Mouse (Mus musculus): ENCODE results near the gene Ncf1.

Gene Ncf1

GRCm38 (mm10) chr5:134209931-134210554, 19.4 kb downstream of the Ncf1 start:
- in situ Hi-C loops (cut with MboI, MseI) = no loop called here

GRCm38 (mm10) chr5:134206721-134207120, 22.7 kb downstream of the Ncf1 start:
- in situ Hi-C loops (cut with MboI, MseI) = no loop called here

DNA sequence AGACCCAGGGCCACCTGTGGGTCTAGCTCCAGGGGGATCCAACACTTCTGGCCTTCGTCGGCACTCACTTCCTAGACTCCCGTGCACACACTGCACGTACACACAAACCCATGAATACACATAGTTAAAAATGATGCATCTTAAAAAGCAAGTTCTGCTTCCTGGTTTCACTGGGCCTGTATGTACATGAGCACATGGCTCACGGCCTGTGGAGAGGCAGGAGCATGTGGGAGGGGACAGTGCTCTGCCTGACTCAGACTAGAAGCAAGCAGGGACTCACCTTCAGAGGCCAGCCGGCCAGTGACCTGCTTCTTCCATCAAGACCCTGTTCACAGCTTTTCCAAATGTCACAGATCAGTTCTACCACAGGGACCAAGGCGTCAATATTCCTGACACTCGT, 35.8 kb downstream of the Ncf1 start:
- in situ Hi-C loops (cut with MboI, MseI) = no loop called here

DNA sequence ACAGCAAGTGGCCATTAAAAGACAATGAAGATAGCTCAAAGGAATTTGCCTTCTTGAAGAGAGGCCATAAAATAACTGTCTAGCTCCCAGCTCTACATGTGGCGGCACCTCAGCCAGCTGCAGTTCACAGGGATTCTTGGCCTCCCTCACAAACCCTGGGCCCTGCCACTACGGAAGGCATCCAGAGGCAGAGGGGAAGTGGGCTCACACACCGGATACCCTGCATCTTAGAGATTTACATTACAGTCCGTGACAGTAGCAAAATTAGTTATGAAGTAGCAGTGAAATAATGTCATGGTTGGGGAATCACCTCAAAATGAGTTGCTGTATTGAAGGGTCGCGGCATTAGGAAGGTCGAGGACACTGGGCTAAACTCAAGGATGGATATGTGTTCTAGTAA, 40.9 kb downstream of the Ncf1 start:
- in situ Hi-C loops (cut with MboI, MseI) = loop anchor here (10.0 kb wide), 1 partner anchor 296 kb away; no protein-coding TSS in a partner anchor

DNA sequence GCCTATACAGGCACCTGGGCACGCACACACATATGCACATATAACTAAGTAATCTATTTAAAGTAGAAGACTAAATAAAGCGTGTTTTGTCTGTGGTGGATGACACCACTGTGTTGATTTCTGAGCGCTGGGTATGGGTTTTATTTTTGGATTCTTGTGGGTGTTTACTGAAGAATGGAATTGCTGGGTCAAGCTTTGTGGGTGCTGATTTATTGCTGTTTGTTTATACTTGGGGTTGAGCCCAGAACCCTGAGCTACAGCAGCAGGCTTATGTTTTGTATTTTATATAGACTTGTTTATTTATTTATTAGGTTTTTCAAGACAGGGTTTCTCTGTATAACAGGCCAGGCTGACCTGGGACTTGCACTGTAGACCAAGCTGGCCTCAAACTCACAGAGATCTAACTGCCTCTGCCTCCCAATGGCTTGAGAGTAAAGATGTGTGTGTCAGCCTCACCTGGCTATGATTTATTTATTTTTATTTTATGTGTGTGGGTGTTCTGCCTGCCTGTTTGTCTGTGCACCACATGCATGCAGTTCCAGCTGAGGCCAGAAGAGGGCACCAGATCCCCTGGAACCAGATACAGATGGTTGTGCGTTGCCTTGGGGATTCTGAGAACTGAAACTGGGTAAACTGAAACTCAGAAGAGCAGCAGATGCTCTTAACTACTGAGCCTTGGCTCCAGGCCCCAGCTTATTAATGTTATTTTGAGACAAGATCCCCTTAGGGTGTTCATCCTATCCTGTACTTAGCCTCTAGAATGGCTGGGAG, 42.3 kb downstream of the Ncf1 start:
- in situ Hi-C loops (cut with MboI, MseI) = loop anchor here (10.0 kb wide), 1 partner anchor 298 kb away; no protein-coding TSS in a partner anchor

DNA sequence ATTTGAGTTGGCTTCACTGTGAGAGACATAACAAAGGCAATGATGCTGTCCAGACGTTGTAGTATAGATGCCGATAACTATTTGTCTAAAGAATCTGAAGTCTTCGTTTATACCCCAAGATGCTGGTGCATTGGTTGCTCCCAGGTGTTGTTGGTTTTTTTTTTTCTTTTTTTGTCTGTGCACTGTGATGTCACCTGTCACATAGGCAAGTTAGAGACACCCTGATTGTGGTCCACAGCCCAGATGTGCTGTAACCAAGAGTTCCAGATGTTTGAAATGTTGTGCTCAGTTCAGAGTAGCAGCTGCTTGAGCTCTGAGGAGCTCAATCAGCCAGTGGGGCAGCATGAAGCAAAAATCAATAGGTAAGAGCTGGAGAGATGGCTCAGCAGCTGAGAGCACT, 43.4 kb downstream of the Ncf1 start:
- in situ Hi-C loops (cut with MboI, MseI) = loop anchor here (10.0 kb wide), 1 partner anchor 299 kb away; no protein-coding TSS in a partner anchor

DNA sequence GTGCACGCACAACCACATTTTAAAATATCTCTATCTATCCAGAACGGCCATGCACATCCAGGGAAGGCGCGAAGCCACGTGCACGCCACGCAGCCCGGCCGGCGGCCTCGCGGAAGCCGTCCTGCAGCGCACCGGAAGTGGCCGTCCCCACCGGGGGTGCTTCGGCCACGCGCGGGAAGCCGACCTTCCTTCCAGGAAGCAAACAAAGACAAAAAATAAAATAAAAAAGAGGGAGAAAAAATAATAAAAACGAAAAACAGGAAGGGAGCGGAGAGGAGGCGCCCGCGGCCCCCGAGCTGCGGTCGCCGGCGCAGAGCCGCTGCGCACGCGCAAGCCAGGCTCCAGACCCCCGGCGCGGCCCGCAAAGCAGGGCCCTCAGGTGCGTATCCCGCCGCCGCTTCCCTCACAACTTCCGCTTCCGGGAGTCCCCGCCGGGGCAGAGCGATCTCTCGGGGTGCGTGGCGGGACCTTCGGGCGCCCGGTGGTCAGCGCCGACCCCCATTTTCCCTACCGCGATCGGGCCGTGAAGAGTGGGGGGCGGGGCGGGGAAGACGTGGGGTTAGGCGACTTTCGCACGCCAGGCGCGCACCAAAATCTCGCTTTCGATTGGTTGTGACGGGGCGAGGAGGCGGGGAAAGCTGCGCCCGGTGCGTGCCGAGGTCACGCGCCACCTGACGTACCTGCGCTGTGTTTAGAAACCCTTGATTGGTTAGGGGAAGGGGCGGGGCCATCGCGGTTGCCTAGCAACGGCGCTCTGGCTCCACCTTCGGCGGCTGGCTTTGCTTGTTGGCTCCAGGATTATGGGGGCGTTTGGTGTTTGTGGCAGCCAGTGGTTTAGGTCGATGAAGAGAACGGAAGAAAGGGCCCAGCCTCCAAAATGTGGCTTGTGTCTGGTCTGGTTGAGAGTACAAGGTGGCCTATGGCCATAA, 45.3 kb downstream of the Ncf1 start, which contains the start of gene Gtf2ird2:
Gene Gtf2ird2, plus strand, starts transcription at position 140 of the 929 bp plus-strand sequence.
- in situ Hi-C loops (cut with MboI, MseI) = loop anchor here (5.0 to 10.0 kb wide), 2 partner anchors 163 to 301 kb away; no protein-coding TSS in a partner anchor

DNA sequence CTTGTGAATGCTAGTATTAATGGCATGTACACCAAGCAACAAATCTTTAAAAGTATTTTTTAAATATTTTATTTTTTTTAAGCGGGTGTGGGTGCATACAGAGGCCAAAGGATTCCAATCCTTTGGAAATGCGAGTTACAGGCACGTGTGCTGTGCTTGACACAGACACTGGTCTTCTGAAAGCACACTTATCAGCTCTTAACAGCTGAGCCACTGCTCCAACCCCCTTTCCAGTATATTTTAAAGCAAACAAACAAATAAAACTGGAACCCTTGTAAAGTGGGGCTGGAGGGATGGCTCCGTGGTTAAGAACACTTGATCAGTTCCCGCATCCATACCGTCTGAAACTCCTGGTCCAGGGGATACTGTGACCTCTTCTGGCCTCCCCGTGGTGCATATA, 46.3 kb downstream of the Ncf1 start:
- in situ Hi-C loops (cut with MboI, MseI) = loop anchor here (5.0 to 10.0 kb wide), 2 partner anchors 164 to 302 kb away; no protein-coding TSS in a partner anchor

- in situ Hi-C loops (cut with MboI, MseI) = loop anchor here (5.0 to 10.0 kb wide), 2 partner anchors 165 to 302 kb away; no protein-coding TSS in a partner anchor
Measured at GRCm38 (mm10) chr5:134182735-134183134, 46.7 kb downstream of the Ncf1 start.

DNA sequence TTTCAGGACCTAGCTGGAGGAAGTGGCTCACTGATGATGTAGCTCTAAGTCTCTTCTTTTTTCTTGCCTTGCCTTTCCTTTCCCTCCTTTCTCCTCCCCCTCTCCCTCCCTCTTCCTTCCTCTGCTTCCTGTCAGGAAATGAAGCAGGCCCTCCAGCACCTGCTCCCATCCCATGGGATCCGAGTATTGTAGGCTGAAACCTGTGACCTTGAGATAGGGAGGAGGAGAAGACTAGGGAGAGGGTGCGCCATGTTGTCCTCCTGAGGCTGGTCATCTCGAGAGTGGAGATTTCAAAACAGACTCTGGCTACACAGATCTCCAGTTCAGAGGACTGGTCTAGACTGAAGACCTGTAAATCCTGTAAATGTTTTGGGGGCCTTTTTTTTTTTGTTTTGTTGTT, 47.3 kb downstream of the Ncf1 start:
- in situ Hi-C loops (cut with MboI, MseI) = loop anchor here (5.0 to 10.0 kb wide), 2 partner anchors 165 to 303 kb away; no protein-coding TSS in a partner anchor

- in situ Hi-C loops (cut with MboI, MseI) = loop anchor here (5.0 to 10.0 kb wide), 2 partner anchors 167 to 305 kb away; no protein-coding TSS in a partner anchor
Measured at GRCm38 (mm10) chr5:134179871-134180270, 49.6 kb downstream of the Ncf1 start.

GRCm38 (mm10) chr5:134178536-134178935, 50.9 kb downstream of the Ncf1 start:
- in situ Hi-C loops (cut with MboI, MseI) = no loop called here

GRCm38 (mm10) chr5:134176169-134176881, 53.1 kb downstream of the Ncf1 start, which contains the start of gene Rcc1l:
TSS of gene Rcc1l (minus strand) at chr5:134176774.
- in situ Hi-C loops (cut with MboI, MseI) = no loop called here

- in situ Hi-C loops (cut with MboI, MseI) = no loop called here
Measured at GRCm38 (mm10) chr5:134175696-134176095, 53.7 kb downstream of the Ncf1 start.

DNA sequence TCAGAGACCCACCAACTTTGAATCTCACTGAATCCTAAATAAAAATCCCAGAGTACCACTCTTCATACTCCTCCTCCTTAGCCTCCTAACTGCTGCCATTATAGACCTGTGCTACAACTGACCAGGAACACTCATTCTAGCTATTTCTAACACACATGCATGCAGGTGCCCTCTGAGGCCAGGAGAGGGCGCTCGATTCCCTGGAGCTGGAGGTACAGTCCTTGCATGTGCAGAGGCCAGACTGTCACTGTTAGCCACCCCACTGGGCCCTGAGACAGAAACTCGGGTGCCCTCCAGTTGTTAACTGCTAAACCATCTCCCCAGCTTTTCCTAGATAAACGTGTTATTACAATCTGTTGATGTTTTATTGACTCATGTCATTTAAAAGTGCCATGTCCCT, 56.2 kb downstream of the Ncf1 start:
- in situ Hi-C loops (cut with MboI, MseI) = no loop called here

DNA sequence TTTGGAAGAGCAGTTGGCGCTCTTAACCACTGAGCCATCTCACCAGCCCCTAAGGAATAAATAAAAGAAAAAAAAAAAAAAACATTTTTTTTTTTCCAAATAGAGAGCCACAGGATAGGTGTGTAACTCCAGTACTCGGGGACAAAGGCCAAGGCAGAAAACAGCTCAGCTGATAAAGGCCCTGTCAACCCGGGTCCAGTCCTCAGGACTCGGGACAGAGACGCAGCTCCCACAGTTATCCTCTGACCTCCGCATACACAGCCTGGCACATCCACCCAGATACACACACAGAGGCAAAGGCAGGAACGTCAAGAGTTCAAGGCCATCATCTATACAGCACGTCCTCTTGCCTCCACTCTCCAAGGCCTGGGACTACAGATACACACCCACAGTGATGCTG, 59.3 kb downstream of the Ncf1 start:
- in situ Hi-C loops (cut with MboI, MseI) = no loop called here
